Mouse (Mus musculus) left cerebral cortex, postnatal 4 days (tissue): ENCODE measurements at regions not wholly inside any gene's neighbourhood (a gene's known extent, or its start where the extent isn't known, plus 50 kb on each side); places are given as distances from the start of the nearest gene placed in this dataset.

ENCODE experiments used
- DNase-seq: peaks from one replicate; pipeline ENCODE4 v3.0.0-alpha.2; 2022
- intact Hi-C: fragments of 180-260 bp; cut with DNase I; formaldehyde crosslinking; loops from one replicate; pipeline ENCODE4 v1.15.1; 2025

- DNase-seq, result peak; percentile 38
- intact Hi-C loops, result no loop called here
These were observed 2250.0 kb upstream of the Gm7489 start for GRCm38 (mm10) chr15:51634726-51635125.

GRCm38 (mm10) chr15:51635129-51635920, 2249.4 kb upstream of the Gm7489 start:
- DNase-seq, result peak; percentile 34
- intact Hi-C loops, result no loop called here

- intact Hi-C loops, result no loop called here
- DNase-seq, result no peak
These were observed 2247.1 kb upstream of the Gm7489 start for GRCm38 (mm10) chr15:51637570-51637969.

- DNase-seq, result no peak
- intact Hi-C loops, result no loop called here
These were observed 2240.9 kb upstream of the Gm7489 start for GRCm38 (mm10) chr15:51643772-51644311.

- no peak for DNase-seq
- intact Hi-C loops, result no loop called here
These were observed 2238.4 kb upstream of the Gm7489 start for GRCm38 (mm10) chr15:51646304-51646703.

- DNase-seq, result no peak
- intact Hi-C loops, result no loop called here
These were observed 2232.2 kb upstream of the Gm7489 start for GRCm38 (mm10) chr15:51652497-51652896.

- intact Hi-C loops, result no loop called here
- no peak for DNase-seq
These were observed 2227.1 kb upstream of the Gm7489 start for GRCm38 (mm10) chr15:51657621-51658020.

GRCm38 (mm10) chr15:51668340-51668739, 2216.4 kb upstream of the Gm7489 start:
- DNase-seq, result no peak
- intact Hi-C loops, result no loop called here

GRCm38 (mm10) chr15:51671667-51672372, 2212.9 kb upstream of the Gm7489 start:
- no peak for DNase-seq
- intact Hi-C loops, result no loop called here

GRCm38 (mm10) chr15:51673483-51673882, 2211.2 kb upstream of the Gm7489 start:
- intact Hi-C loops, result no loop called here
- no peak for DNase-seq

GRCm38 (mm10) chr15:51675291-51675690, 2209.4 kb upstream of the Gm7489 start:
- intact Hi-C loops, result no loop called here
- DNase-seq, result no peak

GRCm38 (mm10) chr15:51676694-51677093, 2208.0 kb upstream of the Gm7489 start:
- intact Hi-C loops, result no loop called here
- DNase-seq, result no peak

- no peak for DNase-seq
- intact Hi-C loops, result no loop called here
These were observed 2207.4 kb upstream of the Gm7489 start for GRCm38 (mm10) chr15:51677266-51677665.

- no peak for DNase-seq
- intact Hi-C loops, result no loop called here
These were observed 2205.4 kb upstream of the Gm7489 start for GRCm38 (mm10) chr15:51679186-51679902.

GRCm38 (mm10) chr15:51680494-51680893, 2204.2 kb upstream of the Gm7489 start:
- no peak for DNase-seq
- intact Hi-C loops, result no loop called here

GRCm38 (mm10) chr15:51681191-51681590, 2203.5 kb upstream of the Gm7489 start:
- intact Hi-C loops, result no loop called here
- no peak for DNase-seq

GRCm38 (mm10) chr15:51682331-51682730, 2202.4 kb upstream of the Gm7489 start:
- intact Hi-C loops, result no loop called here

GRCm38 (mm10) chr15:51687007-51687540, 2197.6 kb upstream of the Gm7489 start:
- no peak for DNase-seq
- intact Hi-C loops, result no loop called here

More at GRCm38 (mm10) chr15:51682331-51682730, 2202.4 kb upstream of the Gm7489 start:
- DNase-seq, result no peak

GRCm38 (mm10) chr15:51689498-51689897, 2195.2 kb upstream of the Gm7489 start:
- DNase-seq, result no peak
- intact Hi-C loops, result no loop called here

GRCm38 (mm10) chr15:51692671-51693070, 2192.0 kb upstream of the Gm7489 start:
- no peak for DNase-seq
- intact Hi-C loops, result no loop called here
